Mouse (Mus musculus) left cerebral cortex, adult 8-10 months (tissue): ENCODE results near the gene Kdm5a. TPM values are rescaled to one million over a fixed set of nuclear protein-coding genes. Genes with fewer than 3 reads are reported as not detected.

Source experiments
- DNase-seq, 2 experiments: peaks; one replicate each; pipeline ENCODE4 v3.0.0; 2022; ENCODE audit warnings: low spot score in 2 of 2
- total RNA-seq, 4 experiments: library from RNA; stranded (reverse); gene quantifications; 2 replicates each; pipeline ENCODE4 v1.2.4; 2022

Gene Kdm5a
- total RNA-seq, 4 experiments from 2014 or later = 40.0 to 43.6 (median 42.0) TPM

GRCm38 (mm10) chr6:120470666-120471065 lies 106.7 kb downstream of the Kdm5a start:
- no peak for DNase-seq

GRCm38 (mm10) chr6:120471991-120472441 lies 108.1 kb downstream of the Kdm5a start:
- DNase-seq = no peak

DNA sequence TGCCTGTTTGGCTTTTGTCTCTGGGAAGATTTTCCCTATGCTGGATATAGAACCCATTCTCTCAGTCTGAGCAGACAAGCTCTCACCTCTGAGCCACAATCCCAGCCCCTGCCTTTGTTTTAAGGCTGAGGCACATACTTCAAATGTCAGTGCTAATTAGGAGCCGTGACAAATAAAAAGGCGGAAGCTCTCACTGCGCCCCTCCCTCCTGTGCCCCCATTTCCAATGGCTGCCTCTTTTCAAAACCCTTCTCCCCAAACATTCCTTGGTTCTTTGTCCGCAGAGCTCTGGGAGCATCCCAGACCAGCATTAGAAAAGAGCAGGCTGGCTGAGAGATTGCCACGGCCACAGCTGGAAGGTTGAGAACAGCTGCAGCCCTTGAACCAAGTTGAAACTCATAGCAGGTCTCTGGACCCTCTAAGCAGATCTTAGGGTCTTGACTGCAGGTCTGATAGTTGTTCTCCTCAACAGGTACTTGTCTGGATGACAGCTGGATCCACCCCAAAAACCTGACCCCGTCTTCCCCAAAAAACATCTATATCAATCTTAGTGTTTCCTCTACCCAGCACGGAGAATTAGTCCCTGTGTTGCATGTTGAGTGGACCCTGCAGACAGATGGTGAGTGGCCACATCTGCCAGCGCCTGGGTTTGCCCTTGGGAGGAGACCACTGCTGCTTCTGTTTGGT lies 108.7 kb downstream of the Kdm5a start:
- DNase-seq = no peak

DNA sequence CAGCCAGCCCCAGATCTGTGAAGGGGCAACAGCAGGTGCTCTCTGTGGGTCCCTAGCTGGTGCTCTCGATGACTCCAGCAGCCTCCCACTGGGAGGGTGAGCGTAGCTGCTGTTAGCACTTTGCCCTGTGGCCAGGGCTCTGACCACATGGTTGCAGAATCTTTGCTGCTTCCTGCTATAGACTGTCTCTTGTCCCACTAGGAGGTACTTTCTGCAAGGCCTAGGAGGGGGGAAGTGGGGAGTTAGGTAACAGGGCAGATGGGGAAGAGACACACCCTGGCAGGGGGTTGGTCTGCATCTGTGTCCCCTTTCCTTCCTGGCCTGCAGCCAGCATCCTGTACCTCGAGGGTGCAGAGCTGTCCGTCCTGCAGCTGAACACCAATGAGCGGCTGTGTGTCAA lies 109.5 kb downstream of the Kdm5a start:
- no peak for DNase-seq

- no peak for DNase-seq
Measured at GRCm38 (mm10) chr6:120475288-120475687, 111.4 kb downstream of the Kdm5a start.

DNA sequence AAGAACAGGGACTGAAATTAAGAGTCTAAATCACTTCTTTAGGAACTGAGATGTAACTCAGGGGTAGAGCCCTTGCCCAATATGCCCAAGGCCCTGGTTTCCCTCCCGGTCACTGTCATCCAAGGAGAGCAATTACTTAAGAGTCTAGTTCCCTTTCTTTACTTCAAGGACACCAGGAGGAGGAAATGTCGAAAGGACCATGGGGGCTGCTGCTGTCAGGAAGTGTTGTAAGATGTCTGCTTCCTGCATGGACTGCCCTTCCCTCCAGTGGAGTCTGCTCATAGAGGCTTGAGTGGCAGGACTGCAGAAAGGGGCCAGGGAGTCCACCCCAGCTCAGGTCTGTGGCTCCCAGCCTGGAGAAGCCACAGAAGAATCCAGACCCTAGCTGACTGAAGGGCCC lies 115.4 kb downstream of the Kdm5a start:
- DNase-seq = no peak

- peak in 1 of 2 experiments; percentile 82 for DNase-seq
Measured at GRCm38 (mm10) chr6:120480361-120480760, 116.4 kb downstream of the Kdm5a start.

GRCm38 (mm10) chr6:120481538-120481937 lies 117.6 kb downstream of the Kdm5a start:
- no peak for DNase-seq

DNA sequence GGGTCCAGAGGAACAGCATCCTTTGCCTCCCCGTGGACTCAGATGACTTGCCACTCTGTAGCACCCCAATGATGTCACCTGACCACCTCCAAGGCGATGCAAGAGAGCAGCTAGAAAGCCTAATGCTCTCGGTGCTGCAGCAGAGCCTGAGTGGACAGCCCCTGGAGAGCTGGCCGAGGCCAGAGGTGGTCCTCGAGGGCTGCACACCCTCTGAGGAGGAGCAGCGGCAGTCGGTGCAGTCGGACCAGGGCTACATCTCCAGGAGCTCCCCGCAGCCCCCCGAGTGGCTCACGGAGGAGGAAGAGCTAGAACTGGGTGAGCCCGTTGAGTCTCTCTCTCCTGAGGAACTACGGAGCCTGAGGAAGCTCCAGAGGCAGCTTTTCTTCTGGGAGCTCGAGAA lies 118.1 kb downstream of the Kdm5a start:
- no peak for DNase-seq

- no peak for DNase-seq
Measured at GRCm38 (mm10) chr6:120482756-120483155, 118.8 kb downstream of the Kdm5a start.

GRCm38 (mm10) chr6:120483211-120483626 lies 119.3 kb downstream of the Kdm5a start:
- DNase-seq = peak in 1 of 2 experiments; percentile 91

GRCm38 (mm10) chr6:120485038-120485437 lies 121.1 kb downstream of the Kdm5a start:
- no peak for DNase-seq

DNA sequence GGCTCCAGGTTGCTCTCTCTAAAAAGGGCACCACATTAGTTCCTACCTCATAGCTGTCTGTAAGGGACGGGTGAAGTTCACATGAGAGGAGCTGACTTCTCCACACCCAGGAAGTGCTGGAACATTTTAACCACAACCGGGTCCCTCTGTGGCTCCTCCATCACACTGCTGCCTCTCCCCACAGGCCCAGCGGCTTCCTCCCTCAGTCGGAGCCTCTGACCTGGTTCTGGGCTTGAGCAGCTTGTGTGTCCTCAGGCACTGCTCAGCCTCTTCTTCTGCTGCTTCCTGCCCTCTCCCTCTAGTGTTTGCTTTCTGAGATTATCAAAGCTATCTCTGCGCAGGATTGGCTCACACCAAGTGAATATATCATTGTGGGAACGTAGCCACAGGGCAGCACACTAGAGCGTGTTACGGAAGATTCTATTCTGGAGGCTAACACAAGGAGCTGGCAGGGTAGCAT lies 122.2 kb downstream of the Kdm5a start:
- no peak for DNase-seq

DNA sequence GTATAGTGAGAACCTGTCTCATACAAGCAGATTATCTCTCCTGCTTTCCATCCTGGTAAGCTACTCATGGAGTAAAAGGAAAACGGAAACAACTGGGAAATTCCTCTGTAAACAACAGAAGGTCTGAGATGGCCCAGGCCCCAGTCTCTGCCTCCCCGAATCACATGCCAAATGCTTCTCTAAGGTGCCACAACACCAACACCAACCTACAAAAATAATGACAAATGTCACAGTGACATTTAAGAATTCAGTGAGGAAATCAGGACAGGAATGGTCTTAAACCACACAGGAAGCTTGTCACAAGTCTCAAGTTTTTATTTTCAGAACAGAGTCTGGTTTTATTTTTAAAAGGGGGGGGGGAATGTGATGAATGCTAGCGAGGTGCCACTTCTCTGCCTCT lies 124.7 kb downstream of the Kdm5a start:
- no peak for DNase-seq

DNA sequence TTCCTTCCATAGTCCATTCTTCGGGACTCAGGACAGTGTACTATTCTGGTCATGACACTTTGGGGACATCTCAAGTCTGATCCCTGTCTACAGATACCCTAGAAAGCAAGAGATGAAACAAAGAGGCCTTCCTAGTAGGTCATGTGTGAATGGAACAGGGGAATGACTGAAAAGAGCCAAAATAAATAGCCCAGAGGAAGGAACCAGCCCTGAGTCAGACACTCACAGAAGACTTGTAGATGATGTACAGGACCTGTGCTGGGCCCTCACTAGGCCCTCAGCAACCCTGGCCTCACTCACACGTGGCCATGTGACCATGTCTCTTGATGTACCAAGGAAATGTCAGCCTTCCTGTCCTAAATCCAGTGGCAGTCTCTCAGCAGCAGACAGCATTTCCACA lies 125.5 kb downstream of the Kdm5a start:
- DNase-seq = no peak

DNA sequence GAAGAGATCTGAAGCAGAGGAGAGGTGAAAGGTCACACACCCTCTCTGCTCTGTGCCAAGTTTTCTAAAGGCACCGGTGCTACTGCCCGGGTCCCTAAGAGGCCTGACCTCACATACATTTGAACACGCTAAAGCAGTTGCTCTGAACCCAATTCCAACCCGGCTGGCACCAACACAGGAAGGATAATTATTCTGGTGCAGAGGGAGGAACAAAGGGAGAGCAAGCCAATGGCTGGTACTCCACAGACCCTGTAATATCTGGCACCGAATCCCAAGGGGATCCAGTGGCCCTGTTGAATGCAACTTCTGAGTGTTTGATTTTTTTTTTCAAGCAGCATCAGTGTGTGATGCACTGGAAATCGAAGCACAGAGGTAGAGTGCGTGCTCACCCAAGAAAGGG lies 127.1 kb downstream of the Kdm5a start:
- no peak for DNase-seq

DNA sequence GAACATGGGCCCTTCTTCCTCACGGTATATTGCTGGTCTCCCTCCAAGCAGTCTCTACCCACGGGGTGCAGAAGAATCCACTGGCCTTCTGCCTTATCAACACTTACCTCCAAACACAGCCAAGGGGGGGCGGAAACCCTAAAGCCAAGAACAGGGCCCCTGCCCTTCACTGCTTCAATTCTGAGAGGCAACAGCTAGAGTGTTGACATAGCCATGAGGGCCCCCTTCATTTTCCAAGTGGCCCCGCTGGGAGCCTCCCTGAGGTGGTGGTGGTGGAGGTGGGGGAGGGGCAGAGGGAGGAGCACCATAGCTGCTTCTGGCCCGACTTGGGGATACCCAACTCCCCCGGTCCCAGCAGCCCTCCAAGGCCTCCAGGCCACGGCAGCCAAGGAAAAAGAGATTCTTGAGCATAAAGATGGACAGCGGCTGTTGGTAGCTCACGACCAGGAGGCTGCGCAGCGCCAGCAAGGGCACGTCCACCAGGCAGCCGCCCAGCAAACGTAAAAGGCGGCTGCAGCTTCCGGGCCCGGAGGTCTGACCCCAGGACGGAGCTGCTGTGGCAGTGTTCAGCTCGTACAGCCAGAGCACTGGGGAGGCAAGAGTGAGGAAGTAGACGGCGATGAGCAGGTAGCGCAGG lies 128.1 kb downstream of the Kdm5a start:
- no peak for DNase-seq

GRCm38 (mm10) chr6:120492499-120493373 lies 128.8 kb downstream of the Kdm5a start:
- DNase-seq = no peak

DNA sequence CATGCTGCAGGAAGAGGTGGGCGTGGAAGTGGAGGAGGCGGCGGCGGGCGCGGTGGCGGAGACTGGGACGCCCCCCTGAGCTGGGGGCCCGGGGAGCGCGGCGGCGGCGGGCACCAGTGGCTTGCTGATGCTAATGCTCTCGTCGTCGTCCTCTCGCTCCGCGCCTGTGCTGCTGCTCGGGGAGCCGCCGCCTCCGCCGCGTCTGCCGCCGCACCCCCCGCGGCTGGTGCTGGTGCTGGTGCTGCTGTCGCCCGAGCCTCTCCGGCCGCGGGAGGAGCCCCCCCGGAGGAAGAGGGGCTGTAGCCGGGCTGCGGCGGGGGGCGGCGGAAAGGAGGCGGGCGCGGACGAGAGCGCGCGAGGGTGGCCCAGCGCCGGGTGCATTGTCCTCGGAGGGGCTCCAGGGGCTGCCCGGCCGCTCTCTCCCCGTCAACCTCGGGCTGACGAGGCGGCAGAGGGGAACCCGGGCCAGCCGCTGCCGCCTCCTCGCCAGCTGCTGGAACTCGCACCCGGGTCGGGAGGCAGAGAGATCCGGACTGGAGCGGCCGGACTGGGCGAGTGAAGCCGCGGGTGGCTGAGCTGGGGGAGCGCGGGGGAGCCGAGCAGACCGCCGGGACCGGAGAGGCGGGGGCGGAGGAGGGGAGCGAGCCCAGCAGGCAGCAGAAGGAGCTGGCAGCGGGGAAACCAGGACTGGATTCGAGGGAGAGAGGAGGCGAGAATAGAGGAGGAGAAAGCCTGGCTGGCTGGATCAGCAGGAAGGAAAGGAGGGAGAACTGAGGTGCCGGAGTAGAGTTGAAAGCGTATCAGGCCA lies 129.7 kb downstream of the Kdm5a start, which contains the start of gene Tmem121b:
Gene Tmem121b, minus strand, starts transcription at position 434 of the 808 bp plus-strand sequence.
- peak; percentile 66 to 95 for DNase-seq
